Mouse (Mus musculus) lung, postnatal 0 days (tissue): ENCODE data around the gene Apoa2. TPM values are rescaled to one million over a fixed set of nuclear protein-coding genes. Genes with fewer than 3 reads are reported as not detected.

Experiments
- ATAC-seq: fragments of 200-750 bp; cut with Nextera tagmentation; 2 replicates; pipeline ENCODE4 v1.8.0; 2017; ENCODE audit warnings: moderate library complexity
- DNase-seq: peaks from one replicate; pipeline ENCODE4 v3.0.0-alpha.2; 2016; ENCODE audit warnings: low spot score
- H3K27ac ChIP-seq: fragments of 300-500 bp; sonication (generic); 2 replicates; pipeline ENCODE4 v1.5.1; 2014; ENCODE audit warnings: antibody characterized with exemption, mild to moderate bottlenecking, low read length, mixed read lengths
- H3K27me3 ChIP-seq: fragments of 300-500 bp; sonication (generic); replicated peaks from 2 replicates; pipeline ENCODE4 v1.6.1; 2014; ENCODE audit warnings: low read length, mixed read lengths; ENCODE audit not compliant: insufficient read depth
- H3K36me3 ChIP-seq: fragments of 300-500 bp; sonication (generic); 2 replicates; pipeline ENCODE4 v1.6.1; 2014; ENCODE audit warnings: low read length, mixed read lengths; ENCODE audit not compliant: insufficient read depth
- H3K4me1 ChIP-seq: fragments of 300-500 bp; sonication (generic); 2 replicates; pipeline ENCODE4 v1.6.1; 2014; ENCODE audit warnings: antibody characterized with exemption, low read depth, low read length, mixed read lengths; ENCODE audit not compliant: insufficient read depth
- H3K4me2 ChIP-seq: fragments of 300-500 bp; sonication (generic); replicated peaks from 2 replicates; pipeline ENCODE4 v1.6.1; 2014; ENCODE audit warnings: low read depth, mild to moderate bottlenecking, low read length, moderate library complexity, mixed read lengths
- H3K4me3 ChIP-seq: fragments of 300-500 bp; sonication (generic); 2 replicates; pipeline ENCODE4 v1.5.1; 2014; ENCODE audit warnings: low read depth, low read length
- H3K9ac ChIP-seq: fragments of 300-500 bp; sonication (generic); replicated peaks from 2 replicates; pipeline ENCODE4 v1.6.1; 2014; ENCODE audit warnings: low read depth, mild to moderate bottlenecking
- H3K9me3 ChIP-seq: fragments of 300-500 bp; sonication (generic); 2 replicates; pipeline ENCODE4 v1.6.1; 2016; ENCODE audit warnings: low read length, mixed read lengths
- CTCF ChIP-seq: IDR thresholded peaks from 2 replicates; pipeline ENCODE4 v1.5.1; 2016; ENCODE audit warnings: antibody characterized with exemption, mild to moderate bottlenecking
- EP300 ChIP-seq: IDR thresholded peaks from 2 replicates; pipeline ENCODE4 v1.6.1; 2016; ENCODE audit warnings: antibody characterized with exemption, mild to moderate bottlenecking, control low read depth
- WGBS: fragments of 180-500 bp; shearing (Covaris S2); extraction: QIAGEN DNeasy Blood & Tissue Kit; methylation state at CpG from one replicate; pipeline ENCODE4 v1.1.7; 2014; 5-methylcytosine and 5-hydroxymethylcytosine counted together
- polyA plus RNA-seq: library from polyadenylated mRNA; unstranded; fragments of >200 nt; fragmentation: Nextera tagmentation; extraction: Ambion mirVana; gene quantifications from 2 replicates; pipeline ENCODE4 v1.2.1, GENCODE M21; 2015

Apoa2 gene
- polyA plus RNA-seq, 1 experiment from 2014 or later: 5.5 TPM

GRCm38 (mm10) chr1:171187851-171188700, 36.8 kb upstream of the Apoa2 start:
- DNase-seq: no peak

GRCm38 (mm10) chr1:171189046-171189445, 35.8 kb upstream of the Apoa2 start:
- no peak for TF ChIP-seq CTCF
- TF ChIP-seq EP300: no peak
- DNase-seq: peak; percentile 48
- peak; percentile 10 for ATAC-seq
- Histone ChIP-seq H3K4me1 (peaks cover 5% of the 10 kb centered on the region), H3K36me3 (no peaks in the 10 kb centered on the region), H3K4me3 (no peak overlapping the region), H3K27me3 (peaks cover 4% of the 10 kb centered on the region; the same call in 1 of the 2 replicates), H3K9me3 (no peaks in the 10 kb centered on the region), H3K9ac (no peak overlapping the region), H3K4me2 (no peak overlapping the region), H3K27ac (no peak overlapping the region)
- 19% methylated on average over 8 of the region's 8 CpGs for WGBS

More at GRCm38 (mm10) chr1:171187851-171188700, 36.8 kb upstream of the Apoa2 start:
- no peaks in the 10 kb centered on the region for H3K9me3 ChIP-seq
- no peak overlapping the region for H3K27ac ChIP-seq
- WGBS: 67% methylated on average over 13 of the region's 13 CpGs
- no peak overlapping the region for H3K4me3 ChIP-seq
- H3K36me3 ChIP-seq: no peaks in the 10 kb centered on the region
- H3K9ac ChIP-seq: no peak overlapping the region
- ATAC-seq: no peak
- H3K4me2 ChIP-seq: no peak overlapping the region
- TF ChIP-seq EP300: no peak
- no peak for TF ChIP-seq CTCF
- H3K4me1 ChIP-seq: peaks cover 11% of the 10 kb centered on the region
- no peaks in the 10 kb centered on the region for H3K27me3 ChIP-seq

GRCm38 (mm10) chr1:171189476-171190114, 35.3 kb upstream of the Apoa2 start:
- no peaks in the 10 kb centered on the region for H3K36me3 ChIP-seq
- TF ChIP-seq CTCF (no peak), EP300 (no peak)
- no peak overlapping the region for H3K4me2 ChIP-seq
- no peak overlapping the region for H3K9ac ChIP-seq
- ATAC-seq: peak; percentile 41
- no peaks in the 10 kb centered on the region for H3K9me3 ChIP-seq
- no peak overlapping the region for H3K4me3 ChIP-seq
- H3K27ac ChIP-seq: no peak overlapping the region
- no peak for DNase-seq
- H3K4me1 ChIP-seq: peaks cover 4% of the 10 kb centered on the region; the same call in 1 of the 2 replicates
- 49% methylated on average over 14 of the region's 14 CpGs for WGBS
- H3K27me3 ChIP-seq: peaks cover 9% of the 10 kb centered on the region; the same call in 1 of the 2 replicates

GRCm38 (mm10) chr1:171190832-171191231, 34.0 kb upstream of the Apoa2 start:
- no peaks in the 10 kb centered on the region for H3K9me3 ChIP-seq
- H3K27me3 ChIP-seq: peaks cover 16% of the 10 kb centered on the region; the same call in 1 of the 2 replicates
- 94% methylated on average over 9 of the region's 9 CpGs for WGBS
- no peak overlapping the region for H3K9ac ChIP-seq
- H3K4me1 ChIP-seq: peaks cover 7% of the 10 kb centered on the region
- DNase-seq (no peak), ATAC-seq (no peak)
- no peak overlapping the region for H3K4me3 ChIP-seq
- no peaks in the 10 kb centered on the region for H3K36me3 ChIP-seq
- no peak overlapping the region for H3K4me2 ChIP-seq
- TF ChIP-seq EP300: no peak
- no peak for TF ChIP-seq CTCF
- H3K27ac ChIP-seq: no peak overlapping the region

- Histone ChIP-seq H3K36me3 (no peaks in the 10 kb centered on the region), H3K9ac (no peak overlapping the region), H3K27ac (no peak overlapping the region), H3K9me3 (no peaks in the 10 kb centered on the region), H3K4me3 (no peak overlapping the region), H3K4me1 (peaks cover 8% of the 10 kb centered on the region), H3K27me3 (peaks cover 16% of the 10 kb centered on the region; the same call in 1 of the 2 replicates), H3K4me2 (no peak overlapping the region)
- WGBS: 53% methylated on average over 10 of the region's 10 CpGs
- DNase-seq: no peak
- ATAC-seq: no peak
- TF ChIP-seq EP300 (no peak), CTCF (no peak)
These were observed 32.6 kb upstream of the Apoa2 start for GRCm38 (mm10) chr1:171192283-171192682.

GRCm38 (mm10) chr1:171193093-171193840, 31.6 kb upstream of the Apoa2 start:
- Histone ChIP-seq H3K36me3 (no peaks in the 10 kb centered on the region), H3K9me3 (no peaks in the 10 kb centered on the region), H3K27ac (no peak overlapping the region), H3K4me2 (0 out of 2 replicates have a peak overlapping the region, but pooled peaks have one; percentile 8), H3K4me3 (peak overlapping the region; percentile 2; the same call in 1 of the 2 replicates), H3K4me1 (peaks cover 8% of the 10 kb centered on the region), H3K9ac (no peak overlapping the region), H3K27me3 (peaks cover 16% of the 10 kb centered on the region; the same call in 1 of the 2 replicates)
- WGBS: 12% methylated on average over 18 of the region's 18 CpGs
- ATAC-seq: no peak
- TF ChIP-seq EP300 (no peak), CTCF (no peak)
- no peak for DNase-seq
